Mouse (Mus musculus): ENCODE measurements at regions not wholly inside any gene's neighbourhood (a gene's known extent, or its start where the extent isn't known, plus 50 kb on each side); places are given as distances from the start of the nearest gene placed in this dataset.

- TF ChIP-seq E2F4 (IDR thresholded peaks at IDR 0.05; ENCODE audit: insufficient read depth) (no peak), MYOG (IDR thresholded peaks at IDR 0.05; ENCODE audit: control insufficient read depth in 1 of 3, insufficient read depth in 1 of 3, insufficient read length in 2 of 3, low read depth in 2 of 3) (no peak)
These were observed 78.2 kb upstream of the Dkk2 start for GRCm38 (mm10) chr3:132006912-132007311.
